Mouse (Mus musculus): ENCODE results near the gene Sec31b. TPM values are rescaled to one million over a fixed set of nuclear protein-coding genes. Genes with fewer than 3 reads are reported as not detected.

Sec31b gene
- polyA plus RNA-seq, 1 experiment from 2014 or later, result 0.54 TPM

- peak; percentile 88 for ATAC-seq
- TF ChIP-seq CTCF (IDR thresholded peaks at IDR 0.05; ENCODE audit: low read depth) (peak; percentile 100), EP300 (IDR thresholded peaks at IDR 0.05; ENCODE audit: low read depth) (no peak)
- Histone ChIP-seq H3K4me1 (ENCODE audit: insufficient read depth) (no peaks in the 10 kb centered on the region), H3K27me3 (ENCODE audit: insufficient read depth, low read length) (0 out of 2 replicates have a peak, but pooled peaks cover 10% of the 10 kb centered on the region), H3K9ac (replicated peaks) (no peak overlapping the region), H3K36me3 (replicated peaks; ENCODE audit: insufficient read depth, low read length) (no peaks in the 10 kb centered on the region), H3K4me3 (ENCODE audit: low read depth, low read length) (no peak overlapping the region), H3K27ac (ENCODE audit: low read depth) (no peak overlapping the region), H3K9me3 (ENCODE audit: low read length) (no peaks in the 10 kb centered on the region), H3K4me2 (ENCODE audit: low read depth, low read length) (no peak overlapping the region)
- 33% methylated on average over 9 of the region's 9 CpGs for WGBS (ENCODE audit: insufficient replicate concordance)
- peak; percentile 93 for DNase-seq
These were observed 37.1 kb upstream of the Sec31b start for GRCm38 (mm10) chr19:44582638-44583309.

- Histone ChIP-seq H3K4me3 (ENCODE audit: low read depth, low read length) (no peak overlapping the region), H3K4me2 (ENCODE audit: low read depth, low read length) (no peak overlapping the region), H3K9me3 (ENCODE audit: low read length) (no peaks in the 10 kb centered on the region), H3K36me3 (replicated peaks; ENCODE audit: insufficient read depth, low read length) (no peaks in the 10 kb centered on the region), H3K27me3 (ENCODE audit: insufficient read depth, low read length) (0 out of 2 replicates have a peak, but pooled peaks cover 10% of the 10 kb centered on the region), H3K9ac (replicated peaks) (no peak overlapping the region), H3K27ac (ENCODE audit: low read depth) (no peak overlapping the region), H3K4me1 (ENCODE audit: insufficient read depth) (no peaks in the 10 kb centered on the region)
- ATAC-seq, result no peak
- DNase-seq, result no peak
- WGBS (ENCODE audit: insufficient replicate concordance), result 82% methylated on average over 10 of the region's 10 CpGs
- TF ChIP-seq CTCF (IDR thresholded peaks at IDR 0.05; ENCODE audit: low read depth) (no peak), EP300 (IDR thresholded peaks at IDR 0.05; ENCODE audit: low read depth) (no peak)
These were observed 36.4 kb upstream of the Sec31b start for GRCm38 (mm10) chr19:44582103-44582502.

GRCm38 (mm10) chr19:44578038-44578437 is 32.4 kb upstream of the Sec31b start:
- no peak for DNase-seq
- TF ChIP-seq EP300 (IDR thresholded peaks at IDR 0.05; ENCODE audit: low read depth) (no peak), CTCF (IDR thresholded peaks at IDR 0.05; ENCODE audit: low read depth) (no peak)
- Histone ChIP-seq H3K27me3 (ENCODE audit: insufficient read depth, low read length) (0 out of 2 replicates have a peak, but pooled peaks cover 3% of the 10 kb centered on the region), H3K4me3 (ENCODE audit: low read depth, low read length) (no peak overlapping the region), H3K9me3 (ENCODE audit: low read length) (no peaks in the 10 kb centered on the region), H3K27ac (ENCODE audit: low read depth) (no peak overlapping the region), H3K9ac (replicated peaks) (no peak overlapping the region), H3K36me3 (replicated peaks; ENCODE audit: insufficient read depth, low read length) (peaks cover 5% of the 10 kb centered on the region), H3K4me1 (ENCODE audit: insufficient read depth) (no peaks in the 10 kb centered on the region), H3K4me2 (ENCODE audit: low read depth, low read length) (no peak overlapping the region)
- WGBS (ENCODE audit: insufficient replicate concordance), result 39% methylated on average over 1 of the region's 1 CpGs
- peak; percentile 28; the same call in 1 of the 2 replicates for ATAC-seq

GRCm38 (mm10) chr19:44576275-44576674 is 30.6 kb upstream of the Sec31b start:
- ATAC-seq (no peak), DNase-seq (no peak)
- no peak overlapping the region for H3K27ac ChIP-seq (ENCODE audit: low read depth)
- H3K4me1 ChIP-seq (ENCODE audit: insufficient read depth), result no peaks in the 10 kb centered on the region
- TF ChIP-seq CTCF (IDR thresholded peaks at IDR 0.05; ENCODE audit: low read depth) (no peak), EP300 (IDR thresholded peaks at IDR 0.05; ENCODE audit: low read depth) (no peak)
- H3K9ac ChIP-seq (replicated peaks), result no peak overlapping the region
- no peaks in the 10 kb centered on the region for H3K27me3 ChIP-seq (ENCODE audit: insufficient read depth, low read length)
- H3K4me3 ChIP-seq (ENCODE audit: low read depth, low read length), result no peak overlapping the region
- 83% methylated on average over 7 of the region's 7 CpGs for WGBS (ENCODE audit: insufficient replicate concordance)
- H3K36me3 ChIP-seq (replicated peaks; ENCODE audit: insufficient read depth, low read length), result peaks cover 21% of the 10 kb centered on the region
- H3K9me3 ChIP-seq (ENCODE audit: low read length), result no peaks in the 10 kb centered on the region
- no peak overlapping the region for H3K4me2 ChIP-seq (ENCODE audit: low read depth, low read length)

GRCm38 (mm10) chr19:44567763-44568162 is 22.1 kb upstream of the Sec31b start:
- TF ChIP-seq EP300 (IDR thresholded peaks at IDR 0.05; ENCODE audit: low read depth), result no peak
- TF ChIP-seq CTCF (IDR thresholded peaks at IDR 0.05; ENCODE audit: low read depth), result no peak
- Histone ChIP-seq H3K9ac (replicated peaks) (no peak overlapping the region), H3K4me3 (ENCODE audit: low read depth, low read length) (no peak overlapping the region), H3K27me3 (ENCODE audit: insufficient read depth, low read length) (no peaks in the 10 kb centered on the region), H3K36me3 (replicated peaks; ENCODE audit: insufficient read depth, low read length) (peaks cover 74% of the 10 kb centered on the region), H3K4me2 (ENCODE audit: low read depth, low read length) (no peak overlapping the region), H3K9me3 (ENCODE audit: low read length) (no peaks in the 10 kb centered on the region), H3K4me1 (ENCODE audit: insufficient read depth) (peaks cover 11% of the 10 kb centered on the region), H3K27ac (ENCODE audit: low read depth) (no peak overlapping the region)
- ATAC-seq, result no peak
- WGBS (ENCODE audit: insufficient replicate concordance), result 87% methylated on average over 3 of the region's 3 CpGs
- no peak for DNase-seq

- H3K9me3 ChIP-seq (ENCODE audit: low read length), result no peaks in the 10 kb centered on the region
- WGBS (ENCODE audit: insufficient replicate concordance), result 90% methylated on average over 14 of the region's 14 CpGs
- H3K4me3 ChIP-seq (ENCODE audit: low read depth, low read length), result no peak overlapping the region
- 0 out of 2 replicates have a peak overlapping the region, but pooled peaks have one; percentile 78 for H3K4me2 ChIP-seq (ENCODE audit: low read depth, low read length)
- peaks cover 37% of the 10 kb centered on the region for H3K36me3 ChIP-seq (replicated peaks; ENCODE audit: insufficient read depth, low read length)
- H3K27me3 ChIP-seq (ENCODE audit: insufficient read depth, low read length), result no peaks in the 10 kb centered on the region
- H3K27ac ChIP-seq (ENCODE audit: low read depth), result no peak overlapping the region
- H3K9ac ChIP-seq (replicated peaks), result no peak overlapping the region
- ATAC-seq, result no peak
- peaks cover 11% of the 10 kb centered on the region for H3K4me1 ChIP-seq (ENCODE audit: insufficient read depth)
- DNase-seq, result no peak
- no peak for TF ChIP-seq EP300 (IDR thresholded peaks at IDR 0.05; ENCODE audit: low read depth)
- TF ChIP-seq CTCF (IDR thresholded peaks at IDR 0.05; ENCODE audit: low read depth), result no peak
These were observed 18.3 kb upstream of the Sec31b start for GRCm38 (mm10) chr19:44564006-44564405.
